Mouse (Mus musculus) forebrain, embryonic 14.5 days (tissue): Measurements from ENCODE around the gene Lrguk. TPM values are rescaled to one million over a fixed set of nuclear protein-coding genes. Genes with fewer than 3 reads are reported as not detected.

ENCODE experiments used
- ATAC-seq: fragments of 200-750 bp; cut with Nextera tagmentation; 2 replicates; pipeline ENCODE4 v1.8.0; 2017; ENCODE audit warnings: mild to moderate bottlenecking, moderate library complexity
- DNase-seq: peaks from one replicate; pipeline ENCODE4 v3.0.0-alpha.2; 2015; ENCODE audit warnings: low spot score
- H3K27ac ChIP-seq: fragments of 300-500 bp; sonication (generic); 2 replicates; pipeline ENCODE4 v1.5.1; 2014; ENCODE audit warnings: low read depth, mild to moderate bottlenecking, control low read depth, low read length, moderate library complexity
- H3K27me3 ChIP-seq: fragments of 300-500 bp; sonication (generic); replicated peaks from 2 replicates; pipeline ENCODE4 v1.6.1; 2014; ENCODE audit warnings: low read length, control low read depth, mixed read lengths; ENCODE audit not compliant: control insufficient read depth, insufficient read depth
- H3K36me3 ChIP-seq: fragments of 300-500 bp; sonication (generic); 2 replicates; pipeline ENCODE4 v1.6.1; 2014; ENCODE audit warnings: low read length, control low read depth; ENCODE audit not compliant: control insufficient read depth, insufficient read depth
- H3K4me1 ChIP-seq: fragments of 300-500 bp; sonication (generic); 2 replicates; pipeline ENCODE4 v1.6.1; 2014; ENCODE audit warnings: antibody characterized with exemption, low read length, control low read depth; ENCODE audit not compliant: control insufficient read depth, insufficient read depth
- H3K4me2 ChIP-seq: fragments of 300-500 bp; sonication (generic); 2 replicates; pipeline ENCODE4 v1.6.1; 2014; ENCODE audit warnings: mild to moderate bottlenecking, control low read depth, low read length
- H3K4me3 ChIP-seq: fragments of 300-500 bp; sonication (generic); 2 replicates; pipeline ENCODE4 v1.5.1; 2014; ENCODE audit warnings: low read depth, low read length, control low read depth
- H3K9ac ChIP-seq: fragments of 300-500 bp; sonication (generic); 2 replicates; pipeline ENCODE4 v1.6.1; 2014; ENCODE audit warnings: mild to moderate bottlenecking, low read length, control low read depth, moderate library complexity
- H3K9me3 ChIP-seq: fragments of 300-500 bp; sonication (generic); replicated peaks from 2 replicates; pipeline ENCODE4 v1.6.1; 2016; ENCODE audit warnings: low read length, control low read depth, mixed read lengths; ENCODE audit not compliant: control insufficient read depth
- WGBS: fragments of 180-500 bp; shearing (Covaris S2); extraction: QIAGEN DNeasy Blood & Tissue Kit; methylation state at CpG from one replicate; pipeline ENCODE4 v1.1.7; 2014; 5-methylcytosine and 5-hydroxymethylcytosine counted together
- polyA plus RNA-seq: library from polyadenylated mRNA; unstranded; fragments of >200 nt; fragmentation: Nextera tagmentation; extraction: Ambion mirVana; gene quantifications from 2 replicates; pipeline ENCODE4 v1.2.1, GENCODE M21; 2014

Gene Lrguk
- polyA plus RNA-seq, 1 experiment from 2014 or later, result 1.0 TPM

DNA sequence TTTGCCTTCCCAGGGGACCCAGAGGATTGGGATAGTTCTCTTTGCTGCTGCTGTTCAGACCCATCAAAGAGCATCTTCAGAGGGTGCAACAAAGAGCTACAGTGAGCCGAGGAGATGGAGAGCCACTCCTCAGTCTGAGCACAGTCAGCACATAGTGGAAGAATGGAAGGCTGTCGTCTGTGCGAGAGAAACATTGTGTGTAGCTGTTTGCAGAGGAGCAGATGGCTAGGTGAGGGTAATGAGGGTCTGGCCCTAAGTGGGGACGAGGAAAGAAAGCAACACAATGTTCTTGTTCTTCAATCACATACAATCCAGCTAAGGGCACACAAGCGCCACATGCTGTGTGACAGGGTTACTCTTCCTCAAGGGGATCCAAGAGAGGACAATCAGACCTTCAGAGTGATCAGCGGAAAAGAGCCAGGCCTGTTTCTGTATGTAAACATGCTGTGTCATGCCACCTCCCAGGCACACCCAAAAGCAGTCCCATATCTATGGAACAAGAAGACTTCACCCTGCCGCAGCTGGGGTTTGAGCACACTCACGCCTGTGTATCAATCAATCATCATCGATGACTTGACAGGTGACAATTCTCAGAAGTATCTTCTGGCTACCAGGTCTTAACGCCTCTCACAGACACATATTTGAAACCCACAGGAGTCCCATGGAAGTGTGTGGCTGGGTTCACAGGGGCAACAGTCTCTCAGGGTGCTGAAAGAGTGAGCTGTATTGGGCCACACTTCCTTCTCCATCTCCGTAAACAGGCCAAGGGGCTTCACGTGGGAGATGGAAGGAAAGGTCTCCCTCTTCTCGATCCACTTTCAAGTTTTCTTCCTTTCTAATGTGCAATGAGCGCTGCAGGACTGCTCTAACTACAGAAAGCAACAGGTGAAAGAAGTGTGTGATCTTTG lies 127.8 kb downstream of the Lrguk start:
- peaks cover 56% of the 10 kb centered on the region for H3K36me3 ChIP-seq
- ATAC-seq, result no peak
- peak; percentile 32 for DNase-seq

DNA sequence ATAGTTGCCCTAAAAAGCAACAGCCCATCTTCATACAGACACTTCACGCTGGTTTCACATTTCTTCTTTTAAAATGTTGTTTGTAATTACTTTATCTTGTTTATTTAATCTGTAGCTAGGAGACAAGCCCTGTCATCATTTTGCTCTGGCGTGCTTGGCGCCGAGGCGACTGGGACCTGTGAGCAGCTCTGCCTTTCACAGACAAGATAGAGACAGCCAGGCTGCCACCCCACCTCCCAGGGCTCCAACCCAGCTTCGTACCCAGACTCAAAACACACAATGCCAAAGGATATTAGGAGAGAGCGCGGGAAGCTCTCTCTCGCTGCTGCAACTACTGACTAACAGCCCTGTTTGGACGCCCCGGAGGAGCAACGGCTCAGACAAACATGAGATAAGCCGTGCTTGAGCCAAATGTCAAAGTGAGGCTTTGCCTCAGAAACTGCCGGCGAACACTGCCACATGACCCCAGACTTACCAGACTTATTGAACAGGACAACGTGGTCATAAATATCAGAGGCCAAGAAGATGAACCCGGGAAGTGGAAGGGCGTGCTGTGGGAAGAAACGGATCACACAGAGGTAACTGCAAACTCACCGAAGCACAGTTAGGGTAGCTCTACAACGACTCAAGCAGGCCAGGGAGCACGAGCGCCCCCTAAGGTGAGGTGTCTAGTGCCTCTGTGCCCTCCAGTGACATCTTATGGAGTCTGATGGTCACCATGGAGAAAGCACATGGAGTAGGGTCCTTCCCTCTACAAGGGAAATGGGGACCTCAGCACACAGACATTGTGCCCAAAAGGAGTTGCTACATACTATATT lies 131.0 kb downstream of the Lrguk start:
- H3K4me2 ChIP-seq, result no peak overlapping the region
- H3K9ac ChIP-seq, result no peak overlapping the region
- H3K27ac ChIP-seq, result no peak overlapping the region
- no peaks in the 10 kb centered on the region for H3K9me3 ChIP-seq
- DNase-seq, result no peak
- no peaks in the 10 kb centered on the region for H3K27me3 ChIP-seq
- H3K4me3 ChIP-seq, result no peak overlapping the region
- peaks cover 8% of the 10 kb centered on the region for H3K4me1 ChIP-seq
- WGBS, result 95% methylated on average over 23 of the region's 23 CpGs
- no peak for ATAC-seq
- H3K36me3 ChIP-seq, result peaks cover 83% of the 10 kb centered on the region

More for the DNA sequence above, 127.8 kb downstream of the Lrguk start:
- Histone ChIP-seq H3K27ac (peak overlapping the region; percentile 27; the same call in 1 of the 2 replicates), H3K9ac (no peak overlapping the region), H3K9me3 (no peaks in the 10 kb centered on the region), H3K4me2 (no peak overlapping the region), H3K27me3 (no peaks in the 10 kb centered on the region), H3K4me1 (peaks cover 32% of the 10 kb centered on the region), H3K4me3 (no peak overlapping the region)
- 75% methylated on average over 14 of the region's 14 CpGs for WGBS

DNA sequence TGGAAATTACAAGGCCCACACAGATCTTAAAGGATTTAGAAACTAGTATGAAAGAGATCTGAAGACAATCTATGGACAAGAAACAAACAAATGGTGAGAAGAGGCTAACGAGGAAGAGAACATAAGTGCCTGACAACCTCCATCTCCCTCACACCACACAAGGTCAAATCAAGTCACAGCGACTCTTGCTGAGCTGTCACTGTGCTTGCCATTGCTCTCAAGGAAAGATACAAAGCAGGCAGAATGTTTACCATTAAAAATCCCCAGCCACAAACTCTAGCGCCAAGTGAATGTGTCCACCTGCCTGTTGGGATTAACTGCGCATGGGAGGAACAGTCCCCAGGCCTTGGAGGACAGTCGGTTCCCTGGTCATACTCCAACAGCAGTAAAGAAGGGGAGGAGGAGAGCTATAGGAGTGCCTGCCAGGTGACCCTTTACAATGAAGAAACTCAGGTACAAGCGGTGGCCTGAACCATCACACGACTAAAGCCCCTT lies 131.6 kb downstream of the Lrguk start:
- WGBS, result 97% methylated on average over 7 of the region's 7 CpGs

DNA sequence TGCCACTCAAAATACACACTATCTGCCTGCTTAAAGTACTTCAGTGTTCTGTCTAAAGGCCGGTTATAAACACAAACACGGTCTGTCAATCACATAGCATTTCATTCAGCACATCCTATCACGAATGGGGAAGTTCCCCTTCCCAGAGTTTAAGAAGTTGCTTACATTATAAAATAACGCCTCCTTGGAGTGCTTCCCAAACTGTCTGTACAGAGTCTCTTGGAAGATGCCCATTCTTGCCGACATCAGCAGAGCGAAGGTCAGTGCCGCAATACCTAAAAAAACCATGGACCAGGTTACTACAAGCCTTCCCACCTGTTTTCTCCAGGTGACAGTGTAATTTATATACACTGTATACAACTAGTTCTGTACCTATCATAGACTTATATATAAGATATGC lies 132.3 kb downstream of the Lrguk start:
- no peak overlapping the region for H3K4me2 ChIP-seq
- no peaks in the 10 kb centered on the region for H3K9me3 ChIP-seq
- no peak for ATAC-seq
- peaks cover 5% of the 10 kb centered on the region for H3K4me1 ChIP-seq
- no peaks in the 10 kb centered on the region for H3K27me3 ChIP-seq
- peaks cover 95% of the 10 kb centered on the region for H3K36me3 ChIP-seq
- no peak overlapping the region for H3K27ac ChIP-seq
- 92% methylated on average over 7 of the region's 7 CpGs for WGBS
- H3K4me3 ChIP-seq, result no peak overlapping the region
- DNase-seq, result no peak
- no peak overlapping the region for H3K9ac ChIP-seq

More for the DNA sequence above, 131.6 kb downstream of the Lrguk start:
- no peak for DNase-seq
- Histone ChIP-seq H3K4me1 (peaks cover 7% of the 10 kb centered on the region), H3K4me3 (no peak overlapping the region), H3K27me3 (no peaks in the 10 kb centered on the region), H3K27ac (no peak overlapping the region), H3K9ac (no peak overlapping the region), H3K9me3 (no peaks in the 10 kb centered on the region), H3K4me2 (no peak overlapping the region), H3K36me3 (peaks cover 89% of the 10 kb centered on the region)
- no peak for ATAC-seq

DNA sequence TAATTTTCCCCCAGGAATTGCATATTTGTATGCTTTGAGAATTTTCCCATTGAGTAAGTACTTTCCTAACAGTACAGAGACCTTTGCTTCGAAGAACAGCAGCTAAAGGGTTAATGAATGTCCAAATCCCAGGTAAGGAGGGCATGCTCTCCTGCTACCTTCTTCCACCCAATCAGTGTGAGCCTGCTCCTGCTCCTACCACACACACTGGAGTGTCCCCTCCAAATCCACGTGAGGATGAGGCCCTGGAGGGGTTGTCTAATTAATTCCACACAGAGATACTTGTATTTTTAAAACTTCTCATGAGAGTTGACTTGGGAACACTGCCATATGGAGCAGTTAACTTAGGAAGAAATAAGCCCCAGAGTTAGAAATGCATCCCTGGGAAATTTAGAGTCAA lies 133.4 kb downstream of the Lrguk start:
- Histone ChIP-seq H3K4me1 (no peaks in the 10 kb centered on the region), H3K27ac (no peak overlapping the region), H3K4me2 (no peak overlapping the region), H3K9me3 (no peaks in the 10 kb centered on the region), H3K36me3 (peaks cover 95% of the 10 kb centered on the region), H3K9ac (no peak overlapping the region), H3K27me3 (no peaks in the 10 kb centered on the region), H3K4me3 (no peak overlapping the region)
- ATAC-seq (no peak), DNase-seq (no peak)
- 77% methylated on average over 2 of the region's 2 CpGs for WGBS

DNA sequence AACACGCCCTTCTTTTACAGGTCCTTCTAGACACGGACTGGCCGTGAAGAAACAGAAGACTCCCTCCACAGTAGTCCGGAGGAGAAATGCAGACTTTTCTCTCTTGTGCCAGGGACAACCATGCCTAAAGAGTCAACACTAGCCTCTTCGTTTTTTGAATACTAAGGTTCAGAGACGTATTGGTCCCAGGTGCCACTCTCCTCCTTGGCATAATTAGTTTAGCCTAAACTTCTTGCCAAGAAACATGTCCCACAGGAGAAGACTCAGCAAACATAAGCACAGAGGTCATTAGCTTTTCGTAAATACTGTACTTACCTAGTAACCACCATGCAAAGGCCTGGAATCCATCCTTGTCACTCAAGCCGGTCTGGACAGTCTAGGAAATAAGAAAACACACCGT lies 133.8 kb downstream of the Lrguk start:
- H3K36me3 ChIP-seq, result peaks cover 93% of the 10 kb centered on the region
- no peak overlapping the region for H3K4me3 ChIP-seq
- ATAC-seq (no peak), DNase-seq (no peak)
- no peak overlapping the region for H3K27ac ChIP-seq
- no peaks in the 10 kb centered on the region for H3K4me1 ChIP-seq
- no peaks in the 10 kb centered on the region for H3K9me3 ChIP-seq
- no peak overlapping the region for H3K9ac ChIP-seq
- WGBS, result 91% methylated on average over 9 of the region's 9 CpGs
- no peaks in the 10 kb centered on the region for H3K27me3 ChIP-seq
- no peak overlapping the region for H3K4me2 ChIP-seq

DNA sequence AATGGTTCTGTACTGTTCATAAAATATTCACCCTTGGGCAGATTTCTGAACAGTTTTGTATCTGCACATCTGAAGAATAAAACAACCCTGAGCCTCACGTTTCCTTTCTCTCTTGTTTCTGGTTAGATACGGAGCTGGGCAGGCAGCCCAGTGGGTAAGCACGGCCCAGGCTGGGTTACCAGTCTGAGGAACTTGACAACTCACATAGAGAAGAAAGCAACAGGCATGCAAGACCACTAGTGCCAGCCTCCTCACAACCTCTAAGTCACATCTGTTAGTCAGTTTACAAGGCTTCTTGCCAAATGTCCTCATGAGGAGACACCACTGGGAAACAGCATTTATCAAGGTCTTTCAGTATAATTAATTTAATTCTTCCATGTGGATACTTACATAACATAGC lies 139.6 kb downstream of the Lrguk start:
- DNase-seq (no peak), ATAC-seq (no peak)
- no peaks in the 10 kb centered on the region for H3K27me3 ChIP-seq
- no peaks in the 10 kb centered on the region for H3K9me3 ChIP-seq
- no peak overlapping the region for H3K4me3 ChIP-seq
- no peaks in the 10 kb centered on the region for H3K4me1 ChIP-seq
- peaks cover 51% of the 10 kb centered on the region for H3K36me3 ChIP-seq
- WGBS, result 83% methylated on average over 3 of the region's 3 CpGs
- no peak overlapping the region for H3K9ac ChIP-seq
- H3K4me2 ChIP-seq, result no peak overlapping the region
- no peak overlapping the region for H3K27ac ChIP-seq

DNA sequence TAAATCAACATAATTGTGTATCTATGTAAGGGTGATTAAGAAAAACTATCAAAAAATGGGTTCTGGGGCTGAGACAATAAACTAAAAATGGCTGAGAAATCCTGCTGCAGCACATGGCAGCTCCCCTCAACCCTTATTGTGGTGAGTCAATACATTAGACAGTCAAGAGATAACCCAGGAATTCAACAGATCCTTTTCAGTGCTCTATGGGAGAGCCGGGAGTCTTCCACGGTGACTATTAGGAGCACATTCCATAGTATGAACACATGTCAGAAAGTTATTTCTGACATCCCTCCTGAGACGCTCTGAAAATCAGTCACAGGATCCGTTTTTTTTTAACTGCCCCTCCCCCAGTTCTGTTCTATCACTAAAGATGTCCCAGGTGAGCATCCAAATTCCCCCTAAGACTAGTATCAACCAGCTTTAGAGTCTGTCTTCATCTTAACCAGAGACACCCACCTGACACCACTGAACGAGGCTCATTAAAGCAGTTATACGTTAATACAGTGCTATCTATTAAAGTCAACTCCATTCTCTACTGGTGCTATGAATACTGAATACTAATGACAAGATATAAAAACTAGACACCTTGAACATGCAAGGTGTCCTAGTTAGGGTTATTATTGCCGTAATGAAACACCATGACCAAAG lies 141.7 kb downstream of the Lrguk start:
- H3K27me3 ChIP-seq, result no peaks in the 10 kb centered on the region
- 86% methylated on average over 7 of the region's 7 CpGs for WGBS
- no peak for ATAC-seq
- H3K4me3 ChIP-seq, result no peak overlapping the region
- H3K9me3 ChIP-seq, result no peaks in the 10 kb centered on the region
- peaks cover 32% of the 10 kb centered on the region for H3K36me3 ChIP-seq
- H3K9ac ChIP-seq, result no peak overlapping the region
- no peak for DNase-seq
- no peak overlapping the region for H3K4me2 ChIP-seq
- H3K27ac ChIP-seq, result no peak overlapping the region
- H3K4me1 ChIP-seq, result peaks cover 4% of the 10 kb centered on the region; the same call in 1 of the 2 replicates
